Mouse (Mus musculus): ENCODE data around the gene Ttc25. TPM values are rescaled to one million over a fixed set of nuclear protein-coding genes. Genes with fewer than 3 reads are reported as not detected.
A peak's percentile ranks its signal among the peaks of the same experiment; 100 is the strongest.

Gene Ttc25
- polyA plus RNA-seq, 1 experiment from 2014 or later = 0.72 TPM

- H3K9ac ChIP-seq (ENCODE audit: low read depth, low read length) = 0 out of 2 replicates have a peak overlapping the region, but pooled peaks have one; percentile 13
- no peaks in the 10 kb centered on the region for H3K27me3 ChIP-seq (ENCODE audit: insufficient read depth, low read length)
- no peak for ATAC-seq (replicated peaks; ENCODE audit: low FRiP score, low read depth)
- H3K4me1 ChIP-seq (replicated peaks; ENCODE audit: insufficient read depth, low read length) = 0 out of 2 replicates have a peak, but pooled peaks cover 6% of the 10 kb centered on the region
- no peak for DNase-seq (ENCODE audit: low spot score)
- no peak overlapping the region for H3K4me2 ChIP-seq (ENCODE audit: low read length)
- TF ChIP-seq CTCF (IDR thresholded peaks at IDR 0.05; ENCODE audit: low read depth) = no peak
- H3K36me3 ChIP-seq (ENCODE audit: insufficient read depth, low read length) = peaks cover 58% of the 10 kb centered on the region
- no peaks in the 10 kb centered on the region for H3K9me3 ChIP-seq (replicated peaks; ENCODE audit: low read length)
- peak overlapping the region; percentile 31; the same call in 1 of the 2 replicates for H3K27ac ChIP-seq
- WGBS = 45% methylated on average over 7 of the region's 7 CpGs
- no peak overlapping the region for H3K4me3 ChIP-seq (replicated peaks; ENCODE audit: low read depth, low read length)
These were observed 26.2 kb upstream of the Ttc25 start for GRCm38 (mm10) chr11:100519188-100519587.

- Histone ChIP-seq H3K4me2 (ENCODE audit: low read length) (no peak overlapping the region), H3K27ac (peak overlapping the region; percentile 3; the same call in 1 of the 2 replicates), H3K9ac (ENCODE audit: low read depth, low read length) (no peak overlapping the region), H3K4me1 (replicated peaks; ENCODE audit: insufficient read depth, low read length) (peaks cover 16% of the 10 kb centered on the region), H3K36me3 (ENCODE audit: insufficient read depth, low read length) (peaks cover 43% of the 10 kb centered on the region), H3K4me3 (replicated peaks; ENCODE audit: low read depth, low read length) (no peak overlapping the region), H3K27me3 (ENCODE audit: insufficient read depth, low read length) (no peaks in the 10 kb centered on the region), H3K9me3 (replicated peaks; ENCODE audit: low read length) (no peaks in the 10 kb centered on the region)
- 42% methylated on average over 15 of the region's 15 CpGs for WGBS
- peak; percentile 87 for DNase-seq (ENCODE audit: low spot score)
- 0 out of 2 replicates have a peak, but pooled peaks have one; percentile 7 for TF ChIP-seq CTCF (IDR thresholded peaks at IDR 0.05; ENCODE audit: low read depth)
- ATAC-seq (replicated peaks; ENCODE audit: low FRiP score, low read depth) = peak; percentile 77
These were observed 24.6 kb upstream of the Ttc25 start for GRCm38 (mm10) chr11:100520838-100521237.

- H3K9me3 ChIP-seq (replicated peaks; ENCODE audit: low read length) = no peaks in the 10 kb centered on the region
- no peak overlapping the region for H3K4me3 ChIP-seq (replicated peaks; ENCODE audit: low read depth, low read length)
- H3K4me2 ChIP-seq (ENCODE audit: low read length) = no peak overlapping the region
- ATAC-seq (replicated peaks; ENCODE audit: low FRiP score, low read depth) (no peak), DNase-seq (ENCODE audit: low spot score) (no peak)
- H3K9ac ChIP-seq (ENCODE audit: low read depth, low read length) = no peak overlapping the region
- 84% methylated on average over 5 of the region's 5 CpGs for WGBS
- no peak for TF ChIP-seq CTCF (IDR thresholded peaks at IDR 0.05; ENCODE audit: low read depth)
- H3K27ac ChIP-seq = no peak overlapping the region
- H3K27me3 ChIP-seq (ENCODE audit: insufficient read depth, low read length) = no peaks in the 10 kb centered on the region
- H3K36me3 ChIP-seq (ENCODE audit: insufficient read depth, low read length) = peaks cover 31% of the 10 kb centered on the region
- peaks cover 27% of the 10 kb centered on the region for H3K4me1 ChIP-seq (replicated peaks; ENCODE audit: insufficient read depth, low read length)
These were observed 21.0 kb upstream of the Ttc25 start for GRCm38 (mm10) chr11:100524358-100524757.

- H3K9ac ChIP-seq (ENCODE audit: low read depth, low read length) = no peak overlapping the region
- H3K36me3 ChIP-seq (ENCODE audit: insufficient read depth, low read length) = peaks cover 24% of the 10 kb centered on the region
- H3K9me3 ChIP-seq (replicated peaks; ENCODE audit: low read length) = no peaks in the 10 kb centered on the region
- H3K4me1 ChIP-seq (replicated peaks; ENCODE audit: insufficient read depth, low read length) = peaks cover 24% of the 10 kb centered on the region
- no peaks in the 10 kb centered on the region for H3K27me3 ChIP-seq (ENCODE audit: insufficient read depth, low read length)
- ATAC-seq (replicated peaks; ENCODE audit: low FRiP score, low read depth) (no peak), DNase-seq (ENCODE audit: low spot score) (no peak)
- no peak overlapping the region for H3K4me3 ChIP-seq (replicated peaks; ENCODE audit: low read depth, low read length)
- H3K27ac ChIP-seq = no peak overlapping the region
- 46% methylated on average over 11 of the region's 11 CpGs for WGBS
- peak overlapping the region; percentile 83; the same call in 1 of the 2 replicates for H3K4me2 ChIP-seq (ENCODE audit: low read length)
- no peak for TF ChIP-seq CTCF (IDR thresholded peaks at IDR 0.05; ENCODE audit: low read depth)
These were observed 20.3 kb upstream of the Ttc25 start for GRCm38 (mm10) chr11:100524987-100525630.

GRCm38 (mm10) chr11:100526052-100526816, 19.2 kb upstream of the Ttc25 start:
- no peak overlapping the region for H3K27ac ChIP-seq
- ATAC-seq (replicated peaks; ENCODE audit: low FRiP score, low read depth) = no peak

GRCm38 (mm10) chr11:100527066-100527457, 18.3 kb upstream of the Ttc25 start:
- H3K27me3 ChIP-seq (ENCODE audit: insufficient read depth, low read length) = no peaks in the 10 kb centered on the region
- ATAC-seq (replicated peaks; ENCODE audit: low FRiP score, low read depth) = peak; percentile 22
- H3K4me3 ChIP-seq (replicated peaks; ENCODE audit: low read depth, low read length) = peak overlapping the region; percentile 82
- peaks cover 22% of the 10 kb centered on the region for H3K4me1 ChIP-seq (replicated peaks; ENCODE audit: insufficient read depth, low read length)
- peak; percentile 78 for DNase-seq (ENCODE audit: low spot score)
- WGBS = under 1% methylated on average over 26 of the region's 26 CpGs
- H3K36me3 ChIP-seq (ENCODE audit: insufficient read depth, low read length) = peaks cover 14% of the 10 kb centered on the region
- peak overlapping the region; percentile 85 for H3K9ac ChIP-seq (ENCODE audit: low read depth, low read length)
- H3K4me2 ChIP-seq (ENCODE audit: low read length) = peak overlapping the region; percentile 83
- peak; percentile 58 for TF ChIP-seq CTCF (IDR thresholded peaks at IDR 0.05; ENCODE audit: low read depth)
- no peaks in the 10 kb centered on the region for H3K9me3 ChIP-seq (replicated peaks; ENCODE audit: low read length)
- peak overlapping the region; percentile 90 for H3K27ac ChIP-seq

More at GRCm38 (mm10) chr11:100526052-100526816, 19.2 kb upstream of the Ttc25 start:
- Histone ChIP-seq H3K9ac (ENCODE audit: low read depth, low read length) (peak overlapping the region; percentile 85), H3K4me1 (replicated peaks; ENCODE audit: insufficient read depth, low read length) (peaks cover 22% of the 10 kb centered on the region), H3K4me2 (ENCODE audit: low read length) (peak overlapping the region; percentile 83), H3K4me3 (replicated peaks; ENCODE audit: low read depth, low read length) (peak overlapping the region; percentile 82), H3K36me3 (ENCODE audit: insufficient read depth, low read length) (peaks cover 22% of the 10 kb centered on the region), H3K9me3 (replicated peaks; ENCODE audit: low read length) (no peaks in the 10 kb centered on the region), H3K27me3 (ENCODE audit: insufficient read depth, low read length) (no peaks in the 10 kb centered on the region)
- TF ChIP-seq CTCF (IDR thresholded peaks at IDR 0.05; ENCODE audit: low read depth) = no peak
- WGBS = 17% methylated on average over 15 of the region's 15 CpGs
- DNase-seq (ENCODE audit: low spot score) = no peak
